Mouse (Mus musculus) lung, postnatal 0 days (tissue): ENCODE data around the gene Ifnk.
A peak's percentile ranks its signal among the peaks of the same experiment; 100 is the strongest.

Source experiments
- CTCF ChIP-seq: IDR thresholded peaks from 2 replicates; pipeline ENCODE4 v1.5.1; 2016; ENCODE audit warnings: antibody characterized with exemption, mild to moderate bottlenecking
- EP300 ChIP-seq: IDR thresholded peaks from 2 replicates; pipeline ENCODE4 v1.6.1; 2016; ENCODE audit warnings: antibody characterized with exemption, mild to moderate bottlenecking, control low read depth

GRCm38 (mm10) chr4:35165275-35165674 lies 13.4 kb downstream of the Ifnk start:
- TF ChIP-seq EP300 (peak; percentile 88), CTCF (no peak)
